Mouse (Mus musculus) E14TG2a.4 (cell line): ENCODE measurements around the gene Olfr434.

Source experiments
- CTCF ChIP-seq: conservative IDR thresholded peaks from 2 replicates; pipeline ENCODE4 v1.5.1; 2014; ENCODE audit warnings: low read length
- NANOG ChIP-seq: IDR thresholded peaks from 2 replicates; pipeline ENCODE4 v1.6.1; 2014; ENCODE audit warnings: borderline replicate concordance, low read length, mixed read lengths

- TF ChIP-seq CTCF (no peak), NANOG (no peak)
Measured at GRCm38 (mm10) chr6:43196781-43197180, 16.0 kb upstream of the Olfr434 start, which contains the start of gene Olfr435.
